Mouse (Mus musculus) intestine, embryonic 16.5 days (tissue): ENCODE measurements around the gene Ces2f. TPM values are rescaled to one million over a fixed set of nuclear protein-coding genes. Genes with fewer than 3 reads are reported as not detected.
A peak's percentile ranks its signal among the peaks of the same experiment; 100 is the strongest.
"Not testable (repeated sequence)": the region's sequence is repeated elsewhere in the genome, so short reads cannot be mapped to it uniquely, and the experiment has no call there.

Source experiments
- ATAC-seq: fragments of 200-750 bp; cut with Nextera tagmentation; 2 replicates; pipeline ENCODE4 v1.8.0; 2017; ENCODE audit warnings: moderate TSS enrichment, moderate library complexity
- H3K27ac ChIP-seq: fragments of 300-500 bp; sonication (generic); 2 replicates; pipeline ENCODE4 v1.5.1; 2014; ENCODE audit warnings: mild to moderate bottlenecking, low read length
- H3K27me3 ChIP-seq: fragments of 300-500 bp; sonication (generic); replicated peaks from 2 replicates; pipeline ENCODE4 v1.6.1; 2014; ENCODE audit warnings: low read length, control low read depth, mixed read lengths; ENCODE audit not compliant: control insufficient read depth, insufficient read depth
- H3K36me3 ChIP-seq: fragments of 300-500 bp; sonication (generic); 2 replicates; pipeline ENCODE4 v1.6.1; 2014; ENCODE audit warnings: low read length, control low read depth; ENCODE audit not compliant: control insufficient read depth, insufficient read depth
- H3K4me1 ChIP-seq: fragments of 300-500 bp; sonication (generic); 2 replicates; pipeline ENCODE4 v1.6.1; 2014; ENCODE audit warnings: low read length, control low read depth, mixed read lengths; ENCODE audit not compliant: control insufficient read depth, insufficient read depth
- H3K4me2 ChIP-seq: fragments of 300-500 bp; sonication (generic); 2 replicates; pipeline ENCODE4 v1.6.1; 2014; ENCODE audit warnings: low read depth, low read length, control low read depth
- H3K4me3 ChIP-seq: fragments of 300-500 bp; sonication (generic); 2 replicates; pipeline ENCODE4 v1.5.1; 2014; ENCODE audit warnings: mild to moderate bottlenecking, low read length
- H3K9ac ChIP-seq: fragments of 300-500 bp; sonication (generic); 2 replicates; pipeline ENCODE4 v1.6.1; 2014; ENCODE audit warnings: low read depth, low read length
- H3K9me3 ChIP-seq: fragments of 300-500 bp; sonication (generic); 2 replicates; pipeline ENCODE4 v1.6.1; 2016; ENCODE audit warnings: low read length, control low read depth; ENCODE audit not compliant: control insufficient read depth
- WGBS: fragments of 180-500 bp; shearing (Covaris S2); extraction: QIAGEN DNeasy Blood & Tissue Kit; methylation state at CpG from one replicate; pipeline ENCODE4 v1.1.7; 2014; 5-methylcytosine and 5-hydroxymethylcytosine counted together
- polyA plus RNA-seq: library from polyadenylated mRNA; unstranded; fragments of >200 nt; fragmentation: Nextera tagmentation; extraction: Ambion mirVana; gene quantifications from 2 replicates; pipeline ENCODE4 v1.2.1, GENCODE M21; 2015

Gene Ces2f
- not detected in 2 replicates for polyA plus RNA-seq

GRCm38 (mm10) chr8:104947056-104947455, at the start of gene Ces2f:
Ces2f (plus strand) TSS chr8:104947356.
- Histone ChIP-seq H3K9ac (no peak within 1 kb of the TSS), H3K4me2 (no peak within 1 kb of the TSS), H3K4me3 (no peak within 1 kb of the TSS), H3K27ac (no peak within 1 kb of the TSS), H3K4me1 (no peaks in the 10 kb centered on the region), H3K27me3 (no peaks in the 10 kb centered on the region), H3K36me3 (no peaks in the 10 kb centered on the region), H3K9me3 (no peaks in the 10 kb centered on the region)
- ATAC-seq: no peak
- WGBS: 71% methylated on average over 4 of the region's 4 CpGs

- Histone ChIP-seq H3K36me3 (no peaks in the 10 kb centered on the region), H3K4me1 (no peaks in the 10 kb centered on the region), H3K9ac (no peak overlapping the region), H3K4me3 (no peak overlapping the region), H3K4me2 (no peak overlapping the region), H3K27me3 (no peaks in the 10 kb centered on the region), H3K27ac (no peak overlapping the region), H3K9me3 (no peaks in the 10 kb centered on the region)
- ATAC-seq: no peak
- 82% methylated on average over 2 of the region's 2 CpGs for WGBS
These were observed 45.4 kb upstream of the Ces2f start for GRCm38 (mm10) chr8:104901746-104902145.

GRCm38 (mm10) chr8:104907111-104907510, 40.0 kb upstream of the Ces2f start:
- no peaks in the 10 kb centered on the region for H3K4me1 ChIP-seq
- no peak overlapping the region for H3K4me3 ChIP-seq
- H3K9me3 ChIP-seq: no peaks in the 10 kb centered on the region
- H3K27me3 ChIP-seq: no peaks in the 10 kb centered on the region
- no peak for ATAC-seq
- H3K27ac ChIP-seq: no peak overlapping the region
- WGBS: 59% methylated on average over 1 of the region's 1 CpGs
- H3K9ac ChIP-seq: no peak overlapping the region
- no peaks in the 10 kb centered on the region for H3K36me3 ChIP-seq
- H3K4me2 ChIP-seq: no peak overlapping the region

- not testable (repeated sequence) for H3K9ac ChIP-seq, H3K4me1 ChIP-seq, H3K27me3 ChIP-seq, H3K4me3 ChIP-seq, H3K36me3 ChIP-seq, H3K9me3 ChIP-seq, ATAC-seq, H3K4me2 ChIP-seq, H3K27ac ChIP-seq
- WGBS: 84% methylated on average over 1 of the region's 1 CpGs
These were observed 38.1 kb upstream of the Ces2f start for GRCm38 (mm10) chr8:104909021-104909420.

- H3K4me1 ChIP-seq, H3K9ac ChIP-seq, H3K36me3 ChIP-seq, H3K4me2 ChIP-seq, H3K27me3 ChIP-seq, H3K4me3 ChIP-seq, H3K9me3 ChIP-seq, ATAC-seq, H3K27ac ChIP-seq: not testable (repeated sequence)
- 91% methylated on average over 10 of the region's 10 CpGs for WGBS
These were observed 37.5 kb upstream of the Ces2f start for GRCm38 (mm10) chr8:104909651-104910050.

- WGBS: 53% methylated on average over 5 of the region's 5 CpGs
These were observed 21.1 kb upstream of the Ces2f start, which contains the start of gene Ces2e for GRCm38 (mm10) chr8:104925972-104926596. Ces2e (plus strand) TSS chr8:104926260.

GRCm38 (mm10) chr8:104927301-104927700, 19.9 kb upstream of the Ces2f start:
- peak; percentile 72 for ATAC-seq
- H3K9ac ChIP-seq: no peak overlapping the region
- peak overlapping the region; percentile 32; the same call in 1 of the 2 replicates for H3K4me2 ChIP-seq
- 77% methylated on average over 3 of the region's 3 CpGs for WGBS
- no peaks in the 10 kb centered on the region for H3K36me3 ChIP-seq
- H3K4me3 ChIP-seq: no peak overlapping the region
- H3K4me1 ChIP-seq: 0 out of 2 replicates have a peak, but pooled peaks cover 3% of the 10 kb centered on the region
- H3K27me3 ChIP-seq: no peaks in the 10 kb centered on the region; the same call in 1 of the 2 replicates
- H3K9me3 ChIP-seq: no peaks in the 10 kb centered on the region
- H3K27ac ChIP-seq: peak overlapping the region; percentile 75; the same call in 1 of the 2 replicates

More at GRCm38 (mm10) chr8:104925972-104926596, 21.1 kb upstream of the Ces2f start, which contains the start of gene Ces2e:
- H3K27ac ChIP-seq: peak within 1 kb of the TSS; percentile 75
- no peaks in the 10 kb centered on the region for H3K36me3 ChIP-seq
- no peaks in the 10 kb centered on the region for H3K9me3 ChIP-seq
- ATAC-seq: peak; percentile 87
- peak within 1 kb of the TSS; percentile 32 for H3K4me2 ChIP-seq
- 0 out of 2 replicates have a peak, but pooled peaks cover 3% of the 10 kb centered on the region for H3K4me1 ChIP-seq
- H3K9ac ChIP-seq: no peak within 1 kb of the TSS
- H3K27me3 ChIP-seq: no peaks in the 10 kb centered on the region; the same call in 1 of the 2 replicates
- H3K4me3 ChIP-seq: peak within 1 kb of the TSS; percentile 18

- WGBS: 71% methylated on average over 2 of the region's 2 CpGs
- Histone ChIP-seq H3K9me3 (no peaks in the 10 kb centered on the region), H3K36me3 (no peaks in the 10 kb centered on the region), H3K27me3 (no peaks in the 10 kb centered on the region), H3K4me3 (no peak overlapping the region), H3K9ac (no peak overlapping the region), H3K4me2 (no peak overlapping the region), H3K4me1 (no peaks in the 10 kb centered on the region), H3K27ac (no peak overlapping the region)
- ATAC-seq: no peak
These were observed 2.5 kb upstream of the Ces2f start for GRCm38 (mm10) chr8:104944665-104945064.

GRCm38 (mm10) chr8:104949031-104949430, 1.9 kb downstream of the Ces2f start:
- Histone ChIP-seq H3K9ac (no peak overlapping the region), H3K36me3 (no peaks in the 10 kb centered on the region), H3K4me2 (no peak overlapping the region), H3K9me3 (no peaks in the 10 kb centered on the region), H3K4me3 (no peak overlapping the region), H3K4me1 (no peaks in the 10 kb centered on the region), H3K27me3 (no peaks in the 10 kb centered on the region), H3K27ac (no peak overlapping the region)
- WGBS: 72% methylated on average over 5 of the region's 5 CpGs
- no peak for ATAC-seq
